Mouse (Mus musculus): Measurements from ENCODE around the gene Ncam1.

DNA sequence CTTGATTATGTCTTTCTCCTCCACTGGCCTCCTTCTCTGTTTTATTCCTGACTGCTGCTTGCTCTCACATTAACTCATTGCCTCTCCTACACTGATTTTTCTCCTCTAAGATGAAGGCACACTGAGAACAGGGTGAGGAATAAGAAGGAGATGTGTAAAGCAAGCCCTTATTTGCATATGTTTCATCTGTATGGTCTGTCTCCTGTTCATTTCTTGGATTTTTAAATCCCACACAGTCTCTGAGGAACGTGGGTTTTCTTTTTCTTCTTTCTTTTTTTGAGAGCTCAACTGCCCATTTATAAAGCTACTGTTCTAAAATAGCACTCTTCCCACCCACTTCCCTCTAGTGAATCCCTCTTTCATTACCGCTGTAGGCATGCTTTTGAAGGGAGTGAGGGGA is 206.7 kb downstream of the Ncam1 start:
- TF ChIP-seq GATA1 (IDR thresholded peaks at IDR 0.05; ENCODE audit: borderline replicate concordance, low read length): no peak
- TF ChIP-seq FLI1 (IDR thresholded peaks at IDR 0.05; ENCODE audit: low read length): no peak

Measured in megakaryocyte, embryonic 14.5 days (primary cell).